Mouse (Mus musculus): ENCODE results near the gene Pcgf2.
A peak's percentile ranks its signal among the peaks of the same experiment; 100 is the strongest.

- TF ChIP-seq EP300 (IDR thresholded peaks at IDR 0.05; ENCODE audit: insufficient read depth, low read depth, low read length) (peak; percentile 60; the same call in 1 of the 2 replicates), CTCF (IDR thresholded peaks at IDR 0.05; ENCODE audit: low read depth, low read length) (no peak), POLR2A (IDR thresholded peaks at IDR 0.05; ENCODE audit: insufficient read depth, low read length) (no peak)
Measured at GRCm38 (mm10) chr11:97702393-97702745, 2.1 kb upstream of the Pcgf2 start.

Data from ES-Bruce4 (cell line).